Mouse (Mus musculus) neural tube, embryonic 10.5 days (tissue): Measurements from ENCODE around the gene Olfr77.

Source experiments
- DNase-seq: peaks from one replicate; pipeline ENCODE4 v3.0.0-alpha.2; 2017; ENCODE audit warnings: low spot score; ENCODE audit errors: extremely low spot score

The Olfr77 gene

DNA sequence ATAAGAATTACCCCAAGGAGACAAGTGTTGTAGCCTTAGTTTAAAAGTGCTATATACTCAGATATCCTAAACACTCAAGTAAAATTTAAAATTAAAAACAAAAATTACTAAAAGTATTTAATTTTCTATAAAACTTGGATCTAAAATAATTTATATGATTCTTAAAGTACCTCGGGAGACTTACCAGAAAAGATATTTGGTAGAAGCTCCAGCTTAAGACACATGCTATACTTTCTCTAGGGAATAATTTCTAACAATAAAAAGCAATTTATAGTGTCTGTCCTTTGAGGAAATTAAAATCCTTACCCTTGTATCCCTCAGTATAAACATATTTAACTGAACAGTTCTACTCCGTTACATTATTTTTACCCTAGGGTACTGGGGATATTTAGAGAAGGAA lies at the start of gene Olfr77:
TSS of gene Olfr77 (plus strand) at position 301 of the 400 bp plus-strand sequence.
- DNase-seq = no peak

DNA sequence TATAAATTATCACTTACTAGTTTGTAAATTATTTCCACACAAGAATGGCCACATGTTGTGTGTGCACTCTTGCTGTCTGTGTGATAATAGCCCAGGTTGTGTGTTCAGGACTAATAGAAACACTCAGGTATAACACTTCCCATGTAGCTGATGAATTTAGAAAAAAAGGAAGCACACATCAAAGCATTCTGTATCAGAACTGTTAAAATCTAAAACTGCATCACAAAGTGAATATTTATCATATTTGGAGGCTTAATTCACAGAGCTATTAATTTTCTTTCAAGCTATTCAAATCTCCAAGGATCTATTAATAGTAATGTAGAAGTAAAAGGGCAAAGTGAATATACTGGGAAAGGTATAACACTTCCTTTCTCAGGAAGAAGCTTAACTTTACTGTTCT lies 28.8 kb upstream of the Olfr77 start, which contains the start of gene Olfr862:
TSS of gene Olfr862 (minus strand) at position 101 of the 400 bp plus-strand sequence.
- DNase-seq = no peak

DNA sequence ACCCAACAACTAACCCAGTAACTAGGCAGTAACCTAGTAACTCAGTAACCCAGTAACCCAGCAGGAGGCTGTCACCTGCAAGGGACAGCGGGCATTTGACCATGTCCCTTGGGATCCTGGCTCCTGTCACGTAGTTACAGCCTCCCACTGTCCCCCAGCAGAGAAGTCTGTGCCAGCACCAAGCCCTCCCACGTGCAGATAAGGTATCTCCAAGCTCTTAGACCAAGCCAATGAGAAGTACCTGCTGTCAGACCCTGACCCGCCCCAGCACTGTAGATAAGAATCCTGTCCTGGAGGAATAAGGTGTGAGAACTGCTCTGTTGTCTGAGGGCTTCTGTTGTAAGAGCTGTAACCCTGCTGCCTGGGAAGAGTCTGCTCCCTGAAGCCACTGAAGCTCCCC lies 5.5 kb upstream of the Olfr77 start:
- no peak for DNase-seq
